Mouse (Mus musculus) CD4-positive helper T cell, adult 2 months (primary cell): Measurements from ENCODE around the gene Prkcb.

Experiments used
- DNase-seq: peaks from one replicate; pipeline ENCODE4 v3.0.0-alpha.2; 2012; ENCODE audit warnings: low read depth, missing footprints, low spot score

Prkcb gene

GRCm38 (mm10) chr7:122512430-122512966 lies 223.9 kb downstream of the Prkcb start:
- DNase-seq, result no peak

- no peak for DNase-seq
Measured at GRCm38 (mm10) chr7:122520850-122521638, 232.5 kb downstream of the Prkcb start.

- no peak for DNase-seq
Measured at GRCm38 (mm10) chr7:122528201-122528600, 239.7 kb downstream of the Prkcb start.

- no peak for DNase-seq
Measured at GRCm38 (mm10) chr7:122528646-122529045, 240.1 kb downstream of the Prkcb start.

GRCm38 (mm10) chr7:122533566-122534360 lies 245.2 kb downstream of the Prkcb start:
- DNase-seq, result no peak

- no peak for DNase-seq
Measured at GRCm38 (mm10) chr7:122544616-122545015, 256.1 kb downstream of the Prkcb start.

GRCm38 (mm10) chr7:122556575-122557140 lies 268.1 kb downstream of the Prkcb start:
- DNase-seq, result no peak

- DNase-seq, result no peak
Measured at GRCm38 (mm10) chr7:122558085-122558811, 269.7 kb downstream of the Prkcb start.

GRCm38 (mm10) chr7:122558912-122559311 lies 270.4 kb downstream of the Prkcb start:
- DNase-seq, result no peak

- no peak for DNase-seq
Measured at GRCm38 (mm10) chr7:122562586-122562985, 274.0 kb downstream of the Prkcb start.

- no peak for DNase-seq
Measured at GRCm38 (mm10) chr7:122565371-122565770, 276.8 kb downstream of the Prkcb start.

- DNase-seq, result no peak
Measured at GRCm38 (mm10) chr7:122566011-122566410, 277.5 kb downstream of the Prkcb start.

- DNase-seq, result no peak
Measured at GRCm38 (mm10) chr7:122568787-122569186, 280.2 kb downstream of the Prkcb start.

GRCm38 (mm10) chr7:122570407-122570806 lies 281.9 kb downstream of the Prkcb start:
- DNase-seq, result no peak

- no peak for DNase-seq
Measured at GRCm38 (mm10) chr7:122573101-122573635, 284.6 kb downstream of the Prkcb start.

- no peak for DNase-seq
Measured at GRCm38 (mm10) chr7:122574418-122574817, 285.9 kb downstream of the Prkcb start.

GRCm38 (mm10) chr7:122575056-122575455 lies 286.5 kb downstream of the Prkcb start:
- no peak for DNase-seq

GRCm38 (mm10) chr7:122575506-122575905 lies 287.0 kb downstream of the Prkcb start:
- no peak for DNase-seq

GRCm38 (mm10) chr7:122577571-122577970 lies 289.0 kb downstream of the Prkcb start:
- DNase-seq, result no peak

- no peak for DNase-seq
Measured at GRCm38 (mm10) chr7:122579461-122580157, 291.1 kb downstream of the Prkcb start.

GRCm38 (mm10) chr7:122580158-122580475 lies 291.6 kb downstream of the Prkcb start:
- DNase-seq, result no peak
